Mouse (Mus musculus): ENCODE data around the gene Wnt8b.

DNA sequence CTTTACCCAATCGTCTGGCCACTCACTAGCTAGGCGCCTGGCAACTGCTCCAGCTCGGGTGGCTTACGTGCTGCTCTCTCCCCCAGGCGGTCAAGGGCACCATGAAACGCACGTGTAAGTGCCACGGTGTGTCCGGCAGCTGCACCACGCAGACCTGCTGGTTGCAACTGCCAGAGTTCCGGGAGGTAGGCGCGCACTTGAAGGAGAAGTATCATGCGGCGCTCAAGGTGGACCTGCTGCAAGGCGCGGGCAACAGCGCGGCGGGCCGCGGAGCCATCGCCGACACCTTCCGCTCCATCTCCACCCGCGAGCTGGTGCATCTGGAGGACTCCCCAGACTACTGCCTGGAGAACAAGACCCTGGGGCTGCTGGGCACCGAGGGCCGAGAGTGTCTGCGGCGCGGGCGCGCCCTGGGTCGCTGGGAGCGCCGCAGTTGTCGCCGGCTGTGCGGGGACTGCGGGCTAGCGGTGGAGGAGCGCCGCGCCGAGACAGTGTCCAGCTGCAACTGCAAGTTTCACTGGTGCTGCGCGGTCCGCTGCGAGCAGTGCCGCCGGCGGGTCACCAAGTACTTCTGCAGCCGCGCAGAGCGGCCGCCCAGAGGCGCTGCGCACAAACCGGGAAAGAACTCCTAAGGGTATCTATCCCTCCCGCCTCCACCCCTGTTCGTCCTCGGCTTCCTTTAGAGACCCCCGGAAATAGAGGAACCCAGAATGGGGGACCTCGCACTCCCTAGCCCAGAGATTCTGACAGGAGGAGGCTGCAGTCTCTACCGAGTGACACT, 18.4 kb downstream of the Wnt8b start:
- no peak for TF ChIP-seq CTCF (IDR thresholded peaks at IDR 0.05; ENCODE audit: low read depth)
- TF ChIP-seq EP300 (IDR thresholded peaks at IDR 0.05; ENCODE audit: low read depth) = no peak
